Mouse (Mus musculus) midbrain, embryonic 11.5 days (tissue): ENCODE results near the gene Sult2a8. TPM values are rescaled to one million over a fixed set of nuclear protein-coding genes. Genes with fewer than 3 reads are reported as not detected.

Source experiments
- polyA plus RNA-seq: library from polyadenylated mRNA; unstranded; fragments of >200 nt; fragmentation: Nextera tagmentation; extraction: Ambion mirVana; gene quantifications from 2 replicates; pipeline ENCODE4 v1.2.1, GENCODE M21; 2014

The Sult2a8 gene
- polyA plus RNA-seq, 1 experiment from 2014 or later: not detected

Other genes starting within 250 kb of the Sult2a8 start
- gene Sult2a6, start 191.9 kb downstream of the Sult2a8 start, polyA plus RNA-seq: not detected in 2 replicates
- gene Obox8, start 113.2 kb downstream of the Sult2a8 start, polyA plus RNA-seq: not detected in 2 replicates
- not detected in 2 replicates for gene Sult2a7, start 47.5 kb upstream of the Sult2a8 start, polyA plus RNA-seq
- gene Vmn1r90, start 116.7 kb upstream of the Sult2a8 start, polyA plus RNA-seq: 0.05 and 0.11 TPM in 2 replicates
- gene Obox7, start 212.7 kb upstream of the Sult2a8 start, polyA plus RNA-seq: not detected in 2 replicates